ENCODE assay signal across 8 mouse cellular contexts in the genomic region with DNA sequence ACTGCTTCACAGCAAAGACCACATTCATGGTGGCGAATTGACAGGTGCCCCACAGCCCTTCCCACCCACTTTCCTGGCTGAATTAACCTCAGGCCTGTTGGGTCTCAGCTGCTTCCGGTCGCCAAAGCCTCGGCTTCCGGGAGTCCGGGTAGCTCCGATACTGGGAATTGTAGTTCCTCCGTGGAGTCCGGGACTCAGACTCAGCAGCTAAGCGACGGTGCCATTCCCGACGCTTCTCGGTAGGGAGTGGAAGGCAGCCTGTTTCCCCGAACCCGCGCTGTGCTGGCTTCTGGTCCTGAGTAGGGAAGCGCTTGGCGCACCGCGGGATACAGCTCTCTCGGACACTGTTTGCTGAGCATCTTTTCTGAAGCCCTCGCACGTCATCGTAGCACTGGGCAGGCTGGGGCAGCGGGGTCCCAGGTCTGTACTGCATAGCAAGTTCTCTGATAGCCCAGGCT. TPM values are rescaled to one million over a fixed set of nuclear protein-coding genes. Genes with fewer than 3 reads are reported as not detected.
DNase-seq lines count a peak whose midpoint lies in the region; ATAC-seq lines count a peak whose summit lies in the region.

No protein-coding gene starts in this region.

- intact Hi-C loops in left cerebral cortex, postnatal 10 days (cut with DNase I) = no loop called here

- peak; percentile 91 for DNase-seq in adipocyte (ENCODE audit: low spot score)
- DNase-seq in embryo, embryonic 10 days (ENCODE audit: low spot score) = peak; percentile 93
- DNase-seq in gastrocnemius, postnatal 10 days = peak; percentile 77
- peak; percentile 89 to 90 for DNase-seq in left cerebral cortex, postnatal 10 days (ENCODE audit: extremely low spot score in 1 of 2, low spot score in 2 of 2)
- DNase-seq in right cerebral cortex, postnatal 25 days = peak; percentile 86
- peak; percentile 78 to 83 for DNase-seq in urinary bladder, postnatal 4 days (ENCODE audit: low spot score in 2 of 2)

- ATAC-seq in inflammation-experienced regulatory T-cells, adult 6 months = peak; percentile 87
- ATAC-seq in megakaryocyte-erythroid progenitor cell, adult 5-6 weeks (replicated peaks; ENCODE audit: low FRiP score, low TSS enrichment, poor library complexity, severe bottlenecking) = peak; percentile 95

RNA-seq across cellular contexts. Expression of a gene that starts 0.5 kb away (rescaled TPM):
- 10 to 100 TPM; 25.4 to 27.3 TPM for total RNA-seq in gastrocnemius, postnatal 10 days (2021)
- polyA plus RNA-seq in inflammation-experienced regulatory T-cells, adult 6 months (2017; shearing (Covaris generic)) = 10 to 100 TPM; 21.2 to 23.9 (median 23.9) TPM
- total RNA-seq in left cerebral cortex, postnatal 10 days (2021) = 10 to 100 TPM; 41.2 to 46.4 TPM
- total RNA-seq in megakaryocyte-erythroid progenitor cell, adult 5-6 weeks (2014; fragmentation: Nextera tagmentation) = 29.7 and 38.8 TPM in 2 replicates
- total RNA-seq in megakaryocyte-erythroid progenitor cell, adult 5-6 weeks (2017) = 13.4 and 16.6 TPM in 2 replicates

RNA-seq across cellular contexts. Expression of a gene that starts 46.6 kb away (rescaled TPM):
- 10 to 100 TPM; 49.3 to 55.9 TPM for total RNA-seq in gastrocnemius, postnatal 10 days (2021)
- polyA plus RNA-seq in inflammation-experienced regulatory T-cells, adult 6 months (2017; shearing (Covaris generic)) = 10 to 100 TPM in 1 of 3 experiments, 1 to 10 TPM in 2; 7.4 to 13.1 (median 9.9) TPM
- total RNA-seq in left cerebral cortex, postnatal 10 days (2021) = 10 to 100 TPM; 13.4 to 17.6 TPM
- total RNA-seq in megakaryocyte-erythroid progenitor cell, adult 5-6 weeks (2014; fragmentation: Nextera tagmentation) = 9.7 and 12.3 TPM in 2 replicates
- 11.7 and 15.5 TPM in 2 replicates for total RNA-seq in megakaryocyte-erythroid progenitor cell, adult 5-6 weeks (2017)

Comparison
In these comparisons a context has a peak if more than half of its experiments do, and no peak if none do; other contexts are left out.
1. Peak in every context shown above with its lines: DNase-seq and ATAC-seq.